Mouse (Mus musculus): ENCODE measurements at regions not wholly inside any gene's neighbourhood (a gene's known extent, or its start where the extent isn't known, plus 50 kb on each side); places are given as distances from the start of the nearest gene placed in this dataset.

- Histone ChIP-seq H3K9ac (ENCODE audit: low read depth, low read length) (no peak overlapping the region), H3K27me3 (replicated peaks; ENCODE audit: control insufficient read depth, insufficient read depth, low read length) (no peaks in the 10 kb centered on the region), H3K36me3 (ENCODE audit: control insufficient read depth, insufficient read depth, low read length) (no peaks in the 10 kb centered on the region), H3K27ac (replicated peaks; ENCODE audit: low read depth, low read length) (no peak overlapping the region), H3K9me3 (ENCODE audit: control insufficient read depth, low read length) (no peaks in the 10 kb centered on the region), H3K4me2 (ENCODE audit: low read depth, low read length) (no peak overlapping the region), H3K4me1 (ENCODE audit: control insufficient read depth, insufficient read depth, low read length) (peaks cover 10% of the 10 kb centered on the region; the same call in 1 of the 2 replicates), H3K4me3 (ENCODE audit: low read depth, low read length) (no peak overlapping the region)
- ATAC-seq (ENCODE audit: low read depth) (no peak), DNase-seq (ENCODE audit: low spot score) (no peak)
- WGBS, result 88% methylated on average over 2 of the region's 2 CpGs
Observed at GRCm38 (mm10) chr17:68084446-68084845, 80.5 kb upstream of the Arhgap28 start.

GRCm38 (mm10) chr17:68087149-68087548 lies 83.2 kb upstream of the Arhgap28 start:
- Histone ChIP-seq H3K27me3 (replicated peaks; ENCODE audit: control insufficient read depth, insufficient read depth, low read length) (no peaks in the 10 kb centered on the region), H3K9ac (ENCODE audit: low read depth, low read length) (no peak overlapping the region), H3K4me2 (ENCODE audit: low read depth, low read length) (no peak overlapping the region), H3K36me3 (ENCODE audit: control insufficient read depth, insufficient read depth, low read length) (no peaks in the 10 kb centered on the region), H3K9me3 (ENCODE audit: control insufficient read depth, low read length) (no peaks in the 10 kb centered on the region), H3K4me3 (ENCODE audit: low read depth, low read length) (no peak overlapping the region), H3K27ac (replicated peaks; ENCODE audit: low read depth, low read length) (peak overlapping the region; percentile 41), H3K4me1 (ENCODE audit: control insufficient read depth, insufficient read depth, low read length) (peaks cover 10% of the 10 kb centered on the region; the same call in 1 of the 2 replicates)
- DNase-seq (ENCODE audit: low spot score), result peak; percentile 83
- 35% methylated on average over 1 of the region's 1 CpGs for WGBS
- no peak for ATAC-seq (ENCODE audit: low read depth)

GRCm38 (mm10) chr17:68089179-68089578 lies 85.3 kb upstream of the Arhgap28 start:
- Histone ChIP-seq H3K9ac (ENCODE audit: low read depth, low read length) (no peak overlapping the region), H3K4me3 (ENCODE audit: low read depth, low read length) (no peak overlapping the region), H3K27ac (replicated peaks; ENCODE audit: low read depth, low read length) (peak overlapping the region; percentile 72), H3K4me2 (ENCODE audit: low read depth, low read length) (no peak overlapping the region), H3K9me3 (ENCODE audit: control insufficient read depth, low read length) (no peaks in the 10 kb centered on the region), H3K36me3 (ENCODE audit: control insufficient read depth, insufficient read depth, low read length) (no peaks in the 10 kb centered on the region), H3K4me1 (ENCODE audit: control insufficient read depth, insufficient read depth, low read length) (peaks cover 10% of the 10 kb centered on the region; the same call in 1 of the 2 replicates), H3K27me3 (replicated peaks; ENCODE audit: control insufficient read depth, insufficient read depth, low read length) (no peaks in the 10 kb centered on the region)
- ATAC-seq (ENCODE audit: low read depth), result no peak
- WGBS, result 80% methylated on average over 1 of the region's 1 CpGs
- no peak for DNase-seq (ENCODE audit: low spot score)

- H3K9me3 ChIP-seq (ENCODE audit: control insufficient read depth, low read length), result no peaks in the 10 kb centered on the region
- no peak overlapping the region for H3K9ac ChIP-seq (ENCODE audit: low read depth, low read length)
- H3K4me2 ChIP-seq (ENCODE audit: low read depth, low read length), result no peak overlapping the region
- H3K4me1 ChIP-seq (ENCODE audit: control insufficient read depth, insufficient read depth, low read length), result peaks cover 10% of the 10 kb centered on the region; the same call in 1 of the 2 replicates
- H3K27ac ChIP-seq (replicated peaks; ENCODE audit: low read depth, low read length), result no peak overlapping the region
- DNase-seq (ENCODE audit: low spot score) (peak; percentile 12), ATAC-seq (ENCODE audit: low read depth) (no peak)
- 72% methylated on average over 1 of the region's 1 CpGs for WGBS
- no peak overlapping the region for H3K4me3 ChIP-seq (ENCODE audit: low read depth, low read length)
- H3K36me3 ChIP-seq (ENCODE audit: control insufficient read depth, insufficient read depth, low read length), result no peaks in the 10 kb centered on the region
- no peaks in the 10 kb centered on the region for H3K27me3 ChIP-seq (replicated peaks; ENCODE audit: control insufficient read depth, insufficient read depth, low read length)
Observed at GRCm38 (mm10) chr17:68089830-68090229, 85.9 kb upstream of the Arhgap28 start.

GRCm38 (mm10) chr17:68096982-68097381 lies 93.1 kb upstream of the Arhgap28 start:
- H3K27ac ChIP-seq (replicated peaks; ENCODE audit: low read depth, low read length), result no peak overlapping the region
- 54% methylated on average over 2 of the region's 2 CpGs for WGBS

GRCm38 (mm10) chr17:68097436-68097835 lies 93.5 kb upstream of the Arhgap28 start:
- Histone ChIP-seq H3K9me3 (ENCODE audit: control insufficient read depth, low read length) (no peaks in the 10 kb centered on the region), H3K27me3 (replicated peaks; ENCODE audit: control insufficient read depth, insufficient read depth, low read length) (no peaks in the 10 kb centered on the region), H3K36me3 (ENCODE audit: control insufficient read depth, insufficient read depth, low read length) (no peaks in the 10 kb centered on the region), H3K4me2 (ENCODE audit: low read depth, low read length) (no peak overlapping the region), H3K27ac (replicated peaks; ENCODE audit: low read depth, low read length) (no peak overlapping the region), H3K9ac (ENCODE audit: low read depth, low read length) (no peak overlapping the region), H3K4me1 (ENCODE audit: control insufficient read depth, insufficient read depth, low read length) (no peaks in the 10 kb centered on the region), H3K4me3 (ENCODE audit: low read depth, low read length) (no peak overlapping the region)
- 70% methylated on average over 6 of the region's 6 CpGs for WGBS
- ATAC-seq (ENCODE audit: low read depth) (no peak), DNase-seq (ENCODE audit: low spot score) (no peak)

More at GRCm38 (mm10) chr17:68096982-68097381, 93.1 kb upstream of the Arhgap28 start:
- Histone ChIP-seq H3K4me2 (ENCODE audit: low read depth, low read length) (no peak overlapping the region), H3K27me3 (replicated peaks; ENCODE audit: control insufficient read depth, insufficient read depth, low read length) (no peaks in the 10 kb centered on the region), H3K36me3 (ENCODE audit: control insufficient read depth, insufficient read depth, low read length) (no peaks in the 10 kb centered on the region), H3K9me3 (ENCODE audit: control insufficient read depth, low read length) (no peaks in the 10 kb centered on the region), H3K4me3 (ENCODE audit: low read depth, low read length) (no peak overlapping the region), H3K9ac (ENCODE audit: low read depth, low read length) (no peak overlapping the region), H3K4me1 (ENCODE audit: control insufficient read depth, insufficient read depth, low read length) (no peaks in the 10 kb centered on the region)
- ATAC-seq (ENCODE audit: low read depth) (no peak), DNase-seq (ENCODE audit: low spot score) (no peak)

GRCm38 (mm10) chr17:68100093-68100492 lies 96.2 kb upstream of the Arhgap28 start:
- DNase-seq (ENCODE audit: low spot score) (no peak), ATAC-seq (ENCODE audit: low read depth) (no peak)
- H3K27me3 ChIP-seq (replicated peaks; ENCODE audit: control insufficient read depth, insufficient read depth, low read length), result no peaks in the 10 kb centered on the region
- no peaks in the 10 kb centered on the region for H3K4me1 ChIP-seq (ENCODE audit: control insufficient read depth, insufficient read depth, low read length)
- H3K9ac ChIP-seq (ENCODE audit: low read depth, low read length), result no peak overlapping the region
- no peak overlapping the region for H3K4me2 ChIP-seq (ENCODE audit: low read depth, low read length)
- H3K36me3 ChIP-seq (ENCODE audit: control insufficient read depth, insufficient read depth, low read length), result no peaks in the 10 kb centered on the region
- no peaks in the 10 kb centered on the region for H3K9me3 ChIP-seq (ENCODE audit: control insufficient read depth, low read length)
- H3K4me3 ChIP-seq (ENCODE audit: low read depth, low read length), result no peak overlapping the region
- H3K27ac ChIP-seq (replicated peaks; ENCODE audit: low read depth, low read length), result no peak overlapping the region
- 87% methylated on average over 2 of the region's 2 CpGs for WGBS

- Histone ChIP-seq H3K9ac (ENCODE audit: low read depth, low read length) (no peak overlapping the region), H3K36me3 (ENCODE audit: control insufficient read depth, insufficient read depth, low read length) (no peaks in the 10 kb centered on the region), H3K4me2 (ENCODE audit: low read depth, low read length) (no peak overlapping the region), H3K4me3 (ENCODE audit: low read depth, low read length) (no peak overlapping the region), H3K9me3 (ENCODE audit: control insufficient read depth, low read length) (no peaks in the 10 kb centered on the region), H3K27me3 (replicated peaks; ENCODE audit: control insufficient read depth, insufficient read depth, low read length) (no peaks in the 10 kb centered on the region), H3K27ac (replicated peaks; ENCODE audit: low read depth, low read length) (no peak overlapping the region), H3K4me1 (ENCODE audit: control insufficient read depth, insufficient read depth, low read length) (no peaks in the 10 kb centered on the region)
- WGBS, result 65% methylated on average over 6 of the region's 6 CpGs
- ATAC-seq (ENCODE audit: low read depth) (peak; percentile 60; the same call in 1 of the 2 replicates), DNase-seq (ENCODE audit: low spot score) (peak; percentile 88)
Observed at GRCm38 (mm10) chr17:68103346-68103745, 99.4 kb upstream of the Arhgap28 start.

- DNase-seq (ENCODE audit: low spot score) (no peak), ATAC-seq (ENCODE audit: low read depth) (no peak)
- Histone ChIP-seq H3K4me3 (ENCODE audit: low read depth, low read length) (no peak overlapping the region), H3K4me2 (ENCODE audit: low read depth, low read length) (no peak overlapping the region), H3K27ac (replicated peaks; ENCODE audit: low read depth, low read length) (no peak overlapping the region), H3K9me3 (ENCODE audit: control insufficient read depth, low read length) (no peaks in the 10 kb centered on the region), H3K27me3 (replicated peaks; ENCODE audit: control insufficient read depth, insufficient read depth, low read length) (no peaks in the 10 kb centered on the region), H3K9ac (ENCODE audit: low read depth, low read length) (no peak overlapping the region), H3K36me3 (ENCODE audit: control insufficient read depth, insufficient read depth, low read length) (no peaks in the 10 kb centered on the region), H3K4me1 (ENCODE audit: control insufficient read depth, insufficient read depth, low read length) (no peaks in the 10 kb centered on the region)
- WGBS, result 38% methylated on average over 8 of the region's 8 CpGs
Observed at GRCm38 (mm10) chr17:68106366-68106765, 102.4 kb upstream of the Arhgap28 start.

Data from embryonic facial prominence, embryonic 14.5 days (tissue).